Mouse (Mus musculus): Measurements from ENCODE around the gene Ttc39d. TPM values are rescaled to one million over a fixed set of nuclear protein-coding genes. Genes with fewer than 3 reads are reported as not detected.
"Not testable (repeated sequence)": the region's sequence is repeated elsewhere in the genome, so short reads cannot be mapped to it uniquely, and the experiment has no call there.

Gene Ttc39d
- total RNA-seq, 2 experiments from 2014 or later = 0.19 to 0.41 TPM

- DNase-seq (ENCODE audit: low spot score in 2 of 2) = no peak
Measured at GRCm38 (mm10) chr17:80183615-80184014, 23.6 kb upstream of the Ttc39d start.

GRCm38 (mm10) chr17:80193075-80193474 is 14.2 kb upstream of the Ttc39d start:
- DNase-seq (ENCODE audit: low spot score in 2 of 2) = peak in 1 of 2 experiments; percentile 46

- DNase-seq (ENCODE audit: low spot score in 2 of 2) = no peak
Measured at GRCm38 (mm10) chr17:80199160-80199778, 8.0 kb upstream of the Ttc39d start.

- DNase-seq (ENCODE audit: low spot score in 2 of 2) = no peak
Measured at GRCm38 (mm10) chr17:80205657-80206056, 1.6 kb upstream of the Ttc39d start.

GRCm38 (mm10) chr17:80206301-80206670 is 974 bp upstream of the Ttc39d start:
- peak in 1 of 2 experiments; percentile 24 for DNase-seq (ENCODE audit: low spot score in 2 of 2)

- not testable (repeated sequence) for DNase-seq (ENCODE audit: low spot score in 2 of 2)
Measured at GRCm38 (mm10) chr17:80213998-80214397, 6.7 kb downstream of the Ttc39d start.

GRCm38 (mm10) chr17:80220131-80220530 is 12.9 kb downstream of the Ttc39d start:
- DNase-seq (ENCODE audit: low spot score in 2 of 2) = no peak

GRCm38 (mm10) chr17:80221202-80221601 is 13.9 kb downstream of the Ttc39d start:
- DNase-seq (ENCODE audit: low spot score in 2 of 2) = no peak

GRCm38 (mm10) chr17:80221890-80222628 is 14.8 kb downstream of the Ttc39d start:
- no peak for DNase-seq (ENCODE audit: low spot score in 2 of 2)

- no peak for DNase-seq (ENCODE audit: low spot score in 2 of 2)
Measured at GRCm38 (mm10) chr17:80223829-80224228, 16.6 kb downstream of the Ttc39d start.

- peak; percentile 81 to 91 for DNase-seq (ENCODE audit: low spot score in 2 of 2)
Measured at GRCm38 (mm10) chr17:80224326-80225116, 17.3 kb downstream of the Ttc39d start, which contains the start of gene Gemin6. TSS of gene Gemin6 (plus strand) at chr17:80224441.

GRCm38 (mm10) chr17:80225142-80225541 is 17.9 kb downstream of the Ttc39d start:
- DNase-seq (ENCODE audit: low spot score in 2 of 2) = not testable (repeated sequence)

GRCm38 (mm10) chr17:80229396-80229795 is 22.1 kb downstream of the Ttc39d start:
- peak in 1 of 2 experiments; percentile 19 for DNase-seq (ENCODE audit: low spot score in 2 of 2)

- DNase-seq (ENCODE audit: low spot score in 2 of 2) = no peak
Measured at GRCm38 (mm10) chr17:80233844-80234243, 26.6 kb downstream of the Ttc39d start.

- DNase-seq (ENCODE audit: low spot score in 2 of 2) = no peak
Measured at GRCm38 (mm10) chr17:80234376-80234775, 27.1 kb downstream of the Ttc39d start.

- no peak for DNase-seq (ENCODE audit: low spot score in 2 of 2)
Measured at GRCm38 (mm10) chr17:80235477-80235876, 28.2 kb downstream of the Ttc39d start.

GRCm38 (mm10) chr17:80236805-80237204 is 29.5 kb downstream of the Ttc39d start:
- DNase-seq (ENCODE audit: low spot score in 2 of 2) = no peak

- DNase-seq (ENCODE audit: low spot score in 2 of 2) = no peak
Measured at GRCm38 (mm10) chr17:80237475-80237874, 30.2 kb downstream of the Ttc39d start.

- DNase-seq (ENCODE audit: low spot score in 2 of 2) = no peak
Measured at GRCm38 (mm10) chr17:80241594-80241993, 34.3 kb downstream of the Ttc39d start.

GRCm38 (mm10) chr17:80243116-80243515 is 35.9 kb downstream of the Ttc39d start:
- no peak for DNase-seq (ENCODE audit: low spot score in 2 of 2)

GRCm38 (mm10) chr17:80252757-80253525 is 45.7 kb downstream of the Ttc39d start:
- no peak for DNase-seq (ENCODE audit: low spot score in 2 of 2)
